Mouse (Mus musculus) liver, embryonic 14.5 days (tissue): ENCODE measurements at regions not wholly inside any gene's neighbourhood (a gene's known extent, or its start where the extent isn't known, plus 50 kb on each side); places are given as distances from the start of the nearest gene placed in this dataset.

Experiments used
- CTCF ChIP-seq: IDR thresholded peaks from 2 replicates; pipeline ENCODE4 v1.5.1; 2016; ENCODE audit warnings: antibody characterized with exemption, low read depth, control low read depth
- EP300 ChIP-seq: IDR thresholded peaks from 2 replicates; pipeline ENCODE4 v1.6.1; 2016; ENCODE audit warnings: antibody characterized with exemption, low read depth

DNA sequence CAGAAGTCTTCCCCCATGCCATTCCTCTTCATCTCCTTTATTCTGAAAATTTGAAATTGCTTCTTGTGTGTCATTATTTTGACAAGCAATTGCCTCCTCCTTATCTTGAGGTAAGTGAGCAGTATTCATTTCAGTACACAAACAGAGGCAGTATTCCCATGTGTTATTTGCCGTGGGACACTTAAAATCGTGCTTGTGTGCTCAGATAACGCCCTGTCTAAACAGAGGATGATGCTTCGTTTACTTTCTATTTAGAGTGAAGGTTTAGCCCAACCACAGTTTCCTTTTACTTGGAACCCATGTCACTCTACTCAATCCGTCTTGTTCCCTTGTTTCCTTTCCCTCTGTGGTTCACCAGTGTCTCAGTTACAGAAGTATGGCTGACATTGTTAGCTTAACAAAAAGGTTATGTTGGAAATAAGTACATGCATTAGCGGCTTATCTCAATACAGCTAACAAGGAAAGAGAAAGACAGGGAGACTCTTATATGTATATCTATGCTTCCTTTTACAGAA, 65.6 kb upstream of the Ndst4 start:
- TF ChIP-seq CTCF (no peak), EP300 (no peak)
